Mouse (Mus musculus) hindbrain, embryonic 16.5 days (tissue): Measurements from ENCODE around the gene Capn15. TPM values are rescaled to one million over a fixed set of nuclear protein-coding genes. Genes with fewer than 3 reads are reported as not detected.

Source experiments
- ATAC-seq: fragments of 200-750 bp; cut with Nextera tagmentation; 2 replicates; pipeline ENCODE4 v1.8.0; 2017; ENCODE audit warnings: moderate TSS enrichment, moderate library complexity
- H3K27ac ChIP-seq: fragments of 300-500 bp; sonication (generic); 2 replicates; pipeline ENCODE4 v1.5.1; 2014; ENCODE audit warnings: low read depth, mild to moderate bottlenecking, control low read depth, low read length, moderate library complexity
- H3K27me3 ChIP-seq: fragments of 300-500 bp; sonication (generic); replicated peaks from 2 replicates; pipeline ENCODE4 v1.6.1; 2014; ENCODE audit warnings: low read length; ENCODE audit not compliant: control insufficient read depth, insufficient read depth
- H3K36me3 ChIP-seq: fragments of 300-500 bp; sonication (generic); 2 replicates; pipeline ENCODE4 v1.6.1; 2014; ENCODE audit warnings: mild to moderate bottlenecking, low read length, moderate library complexity, mixed read lengths; ENCODE audit not compliant: control insufficient read depth, insufficient read depth
- H3K4me1 ChIP-seq: fragments of 300-500 bp; sonication (generic); 2 replicates; pipeline ENCODE4 v1.6.1; 2014; ENCODE audit warnings: low read depth, low read length; ENCODE audit not compliant: control insufficient read depth, insufficient read depth
- H3K4me2 ChIP-seq: fragments of 300-500 bp; sonication (generic); 2 replicates; pipeline ENCODE4 v1.6.1; 2014; ENCODE audit warnings: mild to moderate bottlenecking, low read length, control low read depth, moderate library complexity
- H3K4me3 ChIP-seq: fragments of 300-500 bp; sonication (generic); 2 replicates; pipeline ENCODE4 v1.5.1; 2014; ENCODE audit warnings: mild to moderate bottlenecking, low read length, control low read depth, moderate library complexity
- H3K9ac ChIP-seq: fragments of 300-500 bp; sonication (generic); 2 replicates; pipeline ENCODE4 v1.6.1; 2014; ENCODE audit warnings: low read depth, mild to moderate bottlenecking, control low read depth, low read length, moderate library complexity
- H3K9me3 ChIP-seq: fragments of 300-500 bp; sonication (generic); 2 replicates; pipeline ENCODE4 v1.6.1; 2014; ENCODE audit warnings: mild to moderate bottlenecking, low read length, moderate library complexity; ENCODE audit not compliant: control insufficient read depth
- WGBS: fragments of 180-500 bp; shearing (Covaris S2); extraction: QIAGEN DNeasy Blood & Tissue Kit; methylation state at CpG from one replicate; pipeline ENCODE4 v1.1.7; 2014; 5-methylcytosine and 5-hydroxymethylcytosine counted together
- polyA plus RNA-seq: library from polyadenylated mRNA; unstranded; fragments of >200 nt; fragmentation: Nextera tagmentation; extraction: Ambion mirVana; gene quantifications from 2 replicates; pipeline ENCODE4 v1.2.1, GENCODE M21; 2015

Gene Capn15
- polyA plus RNA-seq, 1 experiment from 2014 or later, result 20.6 TPM

GRCm38 (mm10) chr17:25961566-25961965, 24.0 kb downstream of the Capn15 start:
- H3K4me1 ChIP-seq, result no peaks in the 10 kb centered on the region; the same call in 1 of the 2 replicates
- WGBS, result 95% methylated on average over 5 of the region's 5 CpGs
- no peaks in the 10 kb centered on the region for H3K9me3 ChIP-seq
- H3K4me2 ChIP-seq, result no peak overlapping the region
- no peaks in the 10 kb centered on the region for H3K27me3 ChIP-seq
- no peak for ATAC-seq
- H3K27ac ChIP-seq, result no peak overlapping the region
- H3K9ac ChIP-seq, result no peak overlapping the region
- no peak overlapping the region for H3K4me3 ChIP-seq
- peaks cover 19% of the 10 kb centered on the region for H3K36me3 ChIP-seq

GRCm38 (mm10) chr17:25959630-25960467, 25.7 kb downstream of the Capn15 start:
- Histone ChIP-seq H3K9ac (no peak overlapping the region), H3K36me3 (peaks cover 19% of the 10 kb centered on the region), H3K27ac (no peak overlapping the region), H3K4me3 (no peak overlapping the region), H3K4me2 (no peak overlapping the region), H3K4me1 (no peaks in the 10 kb centered on the region; the same call in 1 of the 2 replicates), H3K27me3 (no peaks in the 10 kb centered on the region), H3K9me3 (no peaks in the 10 kb centered on the region)
- WGBS, result 91% methylated on average over 22 of the region's 23 CpGs
- no peak for ATAC-seq

GRCm38 (mm10) chr17:25958771-25959494, 26.7 kb downstream of the Capn15 start:
- no peak overlapping the region for H3K9ac ChIP-seq

GRCm38 (mm10) chr17:25957586-25958051, 28.0 kb downstream of the Capn15 start:
- Histone ChIP-seq H3K27me3 (peaks cover 8% of the 10 kb centered on the region), H3K4me2 (no peak overlapping the region), H3K9me3 (no peaks in the 10 kb centered on the region), H3K27ac (peak overlapping the region; percentile 21; the same call in 1 of the 2 replicates), H3K4me3 (no peak overlapping the region), H3K9ac (no peak overlapping the region), H3K4me1 (no peaks in the 10 kb centered on the region; the same call in 1 of the 2 replicates), H3K36me3 (peaks cover 14% of the 10 kb centered on the region)
- ATAC-seq, result peak; percentile 60
- WGBS, result 59% methylated on average over 14 of the region's 14 CpGs

More at GRCm38 (mm10) chr17:25958771-25959494, 26.7 kb downstream of the Capn15 start:
- no peak for ATAC-seq
- Histone ChIP-seq H3K4me3 (no peak overlapping the region), H3K27me3 (no peaks in the 10 kb centered on the region; the same call in 1 of the 2 replicates), H3K4me1 (no peaks in the 10 kb centered on the region; the same call in 1 of the 2 replicates), H3K9me3 (no peaks in the 10 kb centered on the region), H3K27ac (peak overlapping the region; percentile 12; the same call in 1 of the 2 replicates), H3K4me2 (no peak overlapping the region), H3K36me3 (peaks cover 14% of the 10 kb centered on the region)
- 92% methylated on average over 11 of the region's 11 CpGs for WGBS

GRCm38 (mm10) chr17:25956631-25957030, 29.0 kb downstream of the Capn15 start:
- peaks cover 14% of the 10 kb centered on the region for H3K36me3 ChIP-seq
- no peak overlapping the region for H3K4me2 ChIP-seq
- WGBS, result 77% methylated on average over 7 of the region's 7 CpGs
- H3K4me3 ChIP-seq, result no peak overlapping the region
- no peaks in the 10 kb centered on the region for H3K9me3 ChIP-seq
- peak overlapping the region; percentile 50 for H3K27ac ChIP-seq
- H3K9ac ChIP-seq, result no peak overlapping the region
- peaks cover 6% of the 10 kb centered on the region for H3K4me1 ChIP-seq
- no peak for ATAC-seq
- H3K27me3 ChIP-seq, result peaks cover 18% of the 10 kb centered on the region

- H3K9ac ChIP-seq, result no peak overlapping the region
- peak; percentile 48; the same call in 1 of the 2 replicates for ATAC-seq
- no peaks in the 10 kb centered on the region for H3K9me3 ChIP-seq
- peaks cover 10% of the 10 kb centered on the region for H3K4me1 ChIP-seq
- H3K27me3 ChIP-seq, result peaks cover 22% of the 10 kb centered on the region
- H3K36me3 ChIP-seq, result peaks cover 11% of the 10 kb centered on the region
- H3K4me3 ChIP-seq, result no peak overlapping the region
- 60% methylated on average over 7 of the region's 7 CpGs for WGBS
- no peak overlapping the region for H3K4me2 ChIP-seq
- peak overlapping the region; percentile 50 for H3K27ac ChIP-seq
Measured at GRCm38 (mm10) chr17:25956201-25956600, 29.4 kb downstream of the Capn15 start.

GRCm38 (mm10) chr17:25955736-25956135, 29.9 kb downstream of the Capn15 start:
- no peak overlapping the region for H3K4me2 ChIP-seq
- H3K9me3 ChIP-seq, result no peaks in the 10 kb centered on the region

GRCm38 (mm10) chr17:25954671-25955070, 30.9 kb downstream of the Capn15 start:
- H3K9me3 ChIP-seq, result no peaks in the 10 kb centered on the region
- no peak overlapping the region for H3K4me2 ChIP-seq
- no peak overlapping the region for H3K9ac ChIP-seq
- peaks cover 14% of the 10 kb centered on the region for H3K4me1 ChIP-seq
- ATAC-seq, result no peak
- peaks cover 34% of the 10 kb centered on the region for H3K27me3 ChIP-seq
- H3K36me3 ChIP-seq, result peaks cover 8% of the 10 kb centered on the region
- WGBS, result 100% methylated on average over 1 of the region's 2 CpGs
- no peak overlapping the region for H3K27ac ChIP-seq
- H3K4me3 ChIP-seq, result no peak overlapping the region

More at GRCm38 (mm10) chr17:25955736-25956135, 29.9 kb downstream of the Capn15 start:
- H3K27ac ChIP-seq, result no peak overlapping the region
- ATAC-seq, result no peak
- H3K9ac ChIP-seq, result no peak overlapping the region
- H3K27me3 ChIP-seq, result peaks cover 27% of the 10 kb centered on the region
- peaks cover 14% of the 10 kb centered on the region for H3K4me1 ChIP-seq
- 73% methylated on average over 3 of the region's 3 CpGs for WGBS
- H3K4me3 ChIP-seq, result no peak overlapping the region
- H3K36me3 ChIP-seq, result peaks cover 11% of the 10 kb centered on the region

GRCm38 (mm10) chr17:25953161-25953560, 32.4 kb downstream of the Capn15 start:
- H3K27me3 ChIP-seq, result peaks cover 34% of the 10 kb centered on the region
- no peak overlapping the region for H3K9ac ChIP-seq
- no peak overlapping the region for H3K4me2 ChIP-seq
- no peak overlapping the region for H3K27ac ChIP-seq
- H3K9me3 ChIP-seq, result no peaks in the 10 kb centered on the region
- H3K4me1 ChIP-seq, result peaks cover 14% of the 10 kb centered on the region
- 78% methylated on average over 5 of the region's 5 CpGs for WGBS
- no peak overlapping the region for H3K4me3 ChIP-seq
- H3K36me3 ChIP-seq, result peaks cover 2% of the 10 kb centered on the region; the same call in 1 of the 2 replicates
- no peak for ATAC-seq
